Mouse (Mus musculus) embryo, embryonic 11.5 days (tissue): ENCODE data around the gene Tnfrsf21.

Experiments used
- DNase-seq: peaks from one replicate; pipeline ENCODE4 v3.0.0-alpha.2; 2012; ENCODE audit warnings: low read depth, low spot score

Tnfrsf21 gene

DNA sequence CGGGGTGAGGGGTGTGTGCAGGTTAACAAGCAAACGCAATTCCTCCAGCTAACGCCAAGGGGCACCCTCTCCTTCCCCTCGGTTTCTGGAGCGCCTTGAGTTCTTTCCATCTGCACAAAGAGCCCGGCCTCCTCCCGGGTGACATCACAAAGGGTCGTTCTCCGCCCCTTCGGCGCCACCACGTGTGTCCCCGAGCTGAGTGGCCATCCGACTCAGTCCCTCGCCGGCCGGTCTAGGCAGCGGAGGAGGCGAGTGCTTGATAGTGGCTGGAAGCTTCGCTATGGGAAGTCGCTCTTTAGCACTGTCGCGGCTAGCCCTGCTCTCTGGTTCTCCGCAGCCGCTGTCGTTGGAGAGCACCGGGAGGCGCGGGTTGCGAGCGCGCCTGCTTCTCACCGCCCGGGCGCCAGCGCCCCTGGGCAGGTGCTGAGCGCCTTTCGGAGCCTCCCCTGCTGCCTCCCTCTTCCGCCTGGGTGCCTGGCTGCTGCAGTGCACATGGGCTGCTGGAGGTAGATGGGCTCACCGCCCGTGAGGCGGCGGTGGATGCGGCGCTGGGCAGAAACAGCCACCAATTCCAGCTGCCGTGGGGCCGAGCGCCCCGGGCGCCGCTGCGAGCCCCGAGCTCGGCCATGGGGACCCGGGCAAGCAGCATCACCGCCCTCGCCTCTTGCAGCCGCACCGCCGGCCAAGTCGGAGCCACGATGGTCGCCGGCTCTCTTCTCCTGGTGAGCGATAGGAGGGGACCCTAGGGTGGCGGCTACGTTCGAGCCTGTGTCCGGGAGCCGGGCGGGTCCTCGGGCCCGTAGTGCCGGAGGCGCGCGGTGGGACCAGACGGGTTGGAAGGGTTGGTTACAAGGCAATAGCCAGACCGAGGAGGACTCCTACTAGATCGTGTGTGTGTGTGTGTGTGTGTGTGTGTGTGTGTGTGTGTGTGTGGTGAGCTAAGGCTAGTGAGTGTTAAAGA lies at the start of gene Tnfrsf21:
Tnfrsf21 (plus strand) TSS at position 185 of the 961 bp plus-strand sequence.
- DNase-seq: peak; percentile 92

DNA sequence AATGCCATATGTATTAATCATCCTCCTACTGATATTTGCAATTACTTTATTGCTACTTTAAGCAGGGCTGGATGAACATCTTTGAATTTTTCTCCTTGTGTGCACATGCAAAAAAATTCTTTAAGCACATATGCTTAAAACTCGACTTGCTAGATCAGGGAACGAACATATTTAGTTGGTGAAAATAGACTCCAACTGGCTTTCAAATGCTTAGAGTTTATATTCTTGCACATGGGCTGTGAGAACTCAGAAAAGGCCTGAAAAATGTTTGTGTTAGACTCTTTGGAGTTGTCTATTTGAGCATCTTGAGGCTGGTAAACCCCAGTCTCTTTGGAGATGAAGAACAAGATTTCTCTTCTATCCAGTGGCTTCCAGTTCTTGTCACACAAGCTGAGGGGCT lies 48.2 kb upstream of the Tnfrsf21 start:
- DNase-seq: no peak

DNA sequence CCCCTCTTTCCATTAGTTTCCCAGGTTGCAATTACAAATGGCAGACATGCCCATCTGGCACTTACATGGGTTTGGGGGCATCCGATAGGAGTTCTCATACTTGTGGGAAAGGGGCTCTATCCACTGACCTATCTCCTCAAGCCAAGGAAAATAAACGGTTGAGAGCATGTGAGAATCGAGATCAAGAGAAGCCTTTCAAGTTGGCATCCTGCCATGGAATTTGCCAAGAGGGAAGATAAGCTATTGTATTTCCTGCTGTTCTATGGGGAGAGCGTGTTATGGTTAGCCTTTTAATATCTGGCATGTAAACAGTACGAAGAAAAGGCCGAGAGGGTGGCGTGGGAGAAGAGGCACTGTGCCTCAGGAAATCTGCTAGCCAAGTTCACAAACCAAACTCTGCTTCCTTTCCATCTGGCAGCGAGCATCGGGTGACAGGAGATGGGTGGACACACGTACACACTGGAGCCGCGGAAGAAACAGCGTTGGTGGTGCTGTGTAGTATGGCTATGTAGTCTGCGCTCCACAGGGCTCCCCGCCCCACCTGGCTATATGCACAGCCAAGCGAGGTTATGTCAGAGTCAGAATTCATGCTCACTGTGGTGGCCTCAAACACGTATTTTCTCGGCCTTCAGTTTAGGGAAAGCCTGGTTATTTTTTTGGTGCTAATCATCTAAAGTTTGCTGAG lies 40.9 kb upstream of the Tnfrsf21 start:
- DNase-seq: no peak

DNA sequence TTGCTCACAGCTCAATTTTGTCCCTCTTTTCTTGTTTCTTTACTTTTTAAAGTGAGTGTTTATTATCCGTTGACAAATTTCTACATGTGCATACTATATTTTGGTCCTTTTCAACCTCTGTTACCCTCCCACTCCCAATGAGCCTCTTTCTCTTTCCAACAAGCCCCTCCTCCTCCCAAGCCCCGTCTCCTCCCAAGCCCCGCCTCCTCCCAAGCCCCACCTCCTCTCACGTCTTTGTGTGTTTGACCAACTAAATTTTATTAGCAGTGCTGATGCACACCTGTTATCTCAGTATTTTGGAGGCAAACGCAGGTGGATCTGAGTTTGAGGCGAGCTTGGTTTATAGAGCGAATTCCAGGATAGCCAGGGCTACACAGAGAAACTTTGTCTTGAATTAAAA lies 38.6 kb upstream of the Tnfrsf21 start:
- DNase-seq: no peak

DNA sequence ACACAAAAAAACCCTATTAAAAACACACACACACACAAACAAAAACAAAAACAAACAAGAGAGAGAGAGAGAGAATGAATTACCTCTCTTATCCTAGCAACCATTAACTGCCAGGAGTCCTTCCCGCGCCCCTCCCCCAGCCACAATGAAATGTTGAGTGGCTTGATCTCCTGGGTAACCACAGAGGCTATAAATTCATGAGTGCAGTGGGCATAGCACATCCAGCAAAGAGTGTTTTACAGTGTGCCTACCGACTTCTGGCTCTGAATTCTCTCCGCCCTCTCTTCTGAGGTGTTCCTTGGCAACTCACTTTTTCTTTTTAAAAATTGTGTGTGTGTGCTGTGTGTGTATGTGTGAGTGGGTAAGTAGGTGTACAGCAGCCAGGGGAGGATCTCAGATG lies 38.0 kb upstream of the Tnfrsf21 start:
- no peak for DNase-seq

DNA sequence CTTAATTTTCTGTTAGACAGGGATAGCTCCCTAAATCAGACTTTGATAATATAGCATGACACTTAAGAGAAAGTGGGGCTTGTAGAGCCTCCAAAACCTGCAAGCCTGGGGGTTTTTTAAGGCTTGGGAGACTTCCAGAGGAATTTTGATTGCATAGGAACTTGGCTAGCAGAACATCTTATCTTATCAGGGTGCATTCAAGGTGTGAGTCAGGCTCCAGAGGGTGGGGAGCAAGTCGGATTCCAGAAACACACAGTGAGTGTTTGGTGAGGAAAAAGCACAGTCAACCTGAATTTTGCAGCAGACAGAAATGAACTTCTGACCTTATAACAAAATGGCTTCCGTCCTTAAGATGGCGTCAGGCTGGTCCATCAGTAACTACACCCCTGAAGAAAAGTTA lies 34.5 kb upstream of the Tnfrsf21 start:
- DNase-seq: no peak

DNA sequence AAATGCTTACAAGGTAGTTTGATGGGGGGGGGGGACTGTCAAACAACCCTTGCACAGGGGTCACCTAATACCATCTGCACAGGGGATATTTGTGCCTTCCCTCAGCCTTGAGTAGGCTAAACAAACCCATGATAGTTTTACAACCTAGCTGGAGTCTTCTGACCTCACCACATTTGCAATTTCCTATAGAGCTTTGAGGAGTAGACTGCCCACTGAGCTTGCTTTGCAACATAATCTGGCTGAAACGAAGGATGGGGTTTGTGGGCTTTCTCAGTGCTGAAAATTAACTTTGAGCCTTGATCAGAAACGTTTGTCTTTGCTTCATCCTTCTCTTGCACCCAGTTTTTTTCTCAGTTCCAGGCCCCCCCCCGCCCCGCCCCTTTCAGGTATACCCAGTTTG lies 33.8 kb upstream of the Tnfrsf21 start:
- no peak for DNase-seq

DNA sequence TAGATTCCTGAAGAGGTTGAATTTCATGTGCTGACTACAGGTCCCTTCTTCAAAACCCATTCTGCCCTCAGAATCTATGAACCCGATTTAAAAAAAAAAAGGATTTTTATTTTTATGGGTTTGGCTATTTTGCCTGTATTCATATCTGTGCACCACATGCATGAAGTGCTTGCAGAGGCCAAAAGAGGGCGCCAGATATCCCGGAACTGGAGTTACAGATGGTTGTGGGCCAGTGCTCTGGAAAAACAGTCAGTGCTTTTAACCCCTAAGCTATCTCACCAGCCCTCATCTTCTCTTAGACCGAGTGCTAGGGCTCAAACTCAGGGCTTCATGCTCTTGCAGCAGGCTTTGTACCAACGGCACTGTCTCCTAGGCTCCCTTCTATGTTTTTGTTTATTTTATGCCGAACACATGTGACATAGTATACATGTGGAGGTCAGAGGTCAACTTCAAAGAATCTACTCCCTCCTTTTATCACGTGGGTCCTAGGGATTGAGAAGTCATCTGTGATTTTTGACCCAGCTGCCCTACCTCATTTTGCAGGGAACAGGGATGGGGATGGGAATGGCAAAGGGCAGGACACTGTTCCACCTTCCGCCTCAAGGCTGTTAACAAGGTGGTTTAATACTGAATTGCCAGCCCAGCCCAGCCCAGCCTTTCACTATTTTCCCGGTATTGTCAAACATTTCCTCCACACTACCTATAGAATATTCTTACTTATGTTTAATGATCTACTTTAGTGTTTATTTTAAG lies 30.3 kb upstream of the Tnfrsf21 start:
- DNase-seq: no peak

DNA sequence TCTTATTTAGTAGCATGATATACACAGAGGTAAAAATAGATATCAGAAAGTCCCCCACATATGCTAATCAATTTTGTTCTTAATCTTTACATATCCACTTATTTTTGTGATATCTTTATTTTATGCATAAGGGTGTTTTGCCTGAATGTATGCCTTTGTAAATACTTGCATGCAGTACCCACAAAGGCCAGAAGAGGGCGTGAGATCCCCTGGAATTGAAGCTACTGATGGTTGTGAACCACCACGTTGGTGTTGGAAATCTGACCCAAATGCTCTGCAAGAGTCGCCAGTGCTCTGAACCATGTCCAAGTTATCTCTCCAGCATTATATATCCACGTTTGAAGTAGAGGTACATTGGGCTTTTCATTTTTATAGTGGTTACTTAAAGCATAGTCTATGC lies 28.7 kb upstream of the Tnfrsf21 start:
- DNase-seq: no peak

DNA sequence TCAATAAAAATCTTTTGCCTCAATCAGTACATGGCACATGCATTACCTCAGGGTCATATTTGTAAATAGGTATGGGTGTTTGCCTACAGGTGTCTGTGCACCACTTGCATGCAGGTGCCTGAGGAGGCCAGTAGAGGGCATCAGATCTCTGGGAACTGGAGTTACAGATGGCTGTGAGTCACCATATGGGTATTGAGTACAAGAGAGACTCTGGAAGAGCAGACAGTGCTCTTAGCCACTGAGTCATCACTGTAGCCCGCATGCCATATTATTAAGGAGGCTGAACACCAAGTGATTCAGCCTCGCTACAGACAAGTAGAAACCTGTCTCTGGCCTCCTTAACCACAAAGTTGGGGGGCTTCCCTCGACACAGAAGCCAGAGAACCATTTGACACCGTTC lies 26.4 kb upstream of the Tnfrsf21 start:
- no peak for DNase-seq

DNA sequence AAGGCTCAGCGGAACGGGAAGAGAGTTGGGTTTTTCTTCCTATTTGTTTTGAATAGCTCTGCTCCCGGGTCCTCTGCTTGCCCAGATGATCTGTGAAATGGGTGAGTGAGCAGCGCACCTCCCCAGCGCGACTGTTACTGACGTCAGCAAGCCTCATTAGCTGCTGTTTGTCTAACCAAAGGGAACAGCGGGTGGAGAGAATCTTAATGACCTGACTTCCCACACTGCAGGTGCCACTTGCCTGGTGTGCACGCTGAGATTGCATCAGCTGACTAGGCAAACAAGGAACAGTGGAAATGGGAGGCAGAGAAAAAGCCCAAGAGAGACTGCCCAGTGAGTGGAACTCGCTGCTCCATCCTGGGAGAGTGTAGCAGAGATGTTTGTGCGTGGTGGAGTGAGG lies 25.2 kb upstream of the Tnfrsf21 start:
- no peak for DNase-seq

DNA sequence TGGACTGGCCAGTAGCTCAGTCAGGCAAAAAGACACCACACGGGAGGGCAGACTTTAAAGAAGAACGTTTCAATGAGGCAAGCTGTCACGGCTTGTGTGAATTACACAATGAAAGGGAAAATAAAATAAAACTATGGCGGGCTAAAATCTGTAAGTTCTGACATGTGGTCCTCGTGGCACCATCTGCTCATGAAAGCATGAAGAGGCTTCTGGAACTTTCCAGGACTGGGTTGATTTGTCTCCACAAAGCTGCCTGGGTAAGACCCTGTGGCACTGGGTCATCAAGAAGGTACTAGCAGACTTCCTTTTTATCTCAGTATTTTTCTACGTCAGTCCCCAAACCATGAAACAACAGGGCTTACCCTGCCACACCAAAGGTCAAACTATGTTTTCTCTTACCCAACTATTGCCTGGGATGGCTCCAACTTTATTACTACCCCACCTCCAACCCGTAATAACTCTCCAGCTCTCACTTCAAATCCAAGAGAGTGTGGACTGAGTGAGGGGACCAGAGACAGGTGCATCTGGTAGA lies 16.8 kb upstream of the Tnfrsf21 start:
- DNase-seq: no peak

DNA sequence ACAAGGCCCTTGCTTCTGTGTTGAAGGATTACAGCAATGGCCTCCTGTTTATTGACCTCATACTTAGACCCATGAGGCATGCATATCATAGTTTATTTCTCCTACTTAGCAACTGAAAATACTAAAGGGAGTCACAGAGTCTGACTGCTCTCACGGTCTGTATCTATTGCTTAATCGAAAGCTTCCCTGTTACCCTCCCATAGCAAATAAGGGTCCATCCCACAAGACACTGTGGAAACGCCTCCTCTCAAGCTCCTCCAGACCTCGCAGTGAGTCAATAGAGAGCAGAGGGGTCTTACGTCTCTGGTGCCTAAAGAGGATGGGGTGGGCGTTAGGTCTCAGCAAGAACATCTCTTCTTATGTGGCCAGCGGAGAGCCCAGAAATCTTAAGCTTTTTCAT lies 15.8 kb upstream of the Tnfrsf21 start:
- DNase-seq: no peak

DNA sequence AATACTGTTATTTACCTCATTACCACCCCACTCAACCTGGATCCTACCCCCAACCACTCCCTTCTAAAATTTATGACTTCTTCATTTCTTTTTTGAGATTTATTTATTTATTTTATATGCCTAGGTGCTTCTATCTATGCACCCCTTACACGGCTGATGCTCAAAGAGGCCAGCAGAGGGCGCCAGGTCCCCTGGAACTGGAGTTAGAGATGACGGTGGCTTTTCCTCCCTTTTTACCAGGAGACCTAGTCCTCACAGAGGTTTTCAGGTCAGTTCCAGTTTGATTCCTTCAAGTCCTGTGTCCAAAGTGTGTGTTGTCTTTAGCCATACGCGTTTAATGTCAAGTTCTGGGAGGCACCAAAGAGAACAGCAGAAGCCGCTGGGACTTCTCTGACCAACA lies 3.6 kb upstream of the Tnfrsf21 start:
- DNase-seq: peak; percentile 63

DNA sequence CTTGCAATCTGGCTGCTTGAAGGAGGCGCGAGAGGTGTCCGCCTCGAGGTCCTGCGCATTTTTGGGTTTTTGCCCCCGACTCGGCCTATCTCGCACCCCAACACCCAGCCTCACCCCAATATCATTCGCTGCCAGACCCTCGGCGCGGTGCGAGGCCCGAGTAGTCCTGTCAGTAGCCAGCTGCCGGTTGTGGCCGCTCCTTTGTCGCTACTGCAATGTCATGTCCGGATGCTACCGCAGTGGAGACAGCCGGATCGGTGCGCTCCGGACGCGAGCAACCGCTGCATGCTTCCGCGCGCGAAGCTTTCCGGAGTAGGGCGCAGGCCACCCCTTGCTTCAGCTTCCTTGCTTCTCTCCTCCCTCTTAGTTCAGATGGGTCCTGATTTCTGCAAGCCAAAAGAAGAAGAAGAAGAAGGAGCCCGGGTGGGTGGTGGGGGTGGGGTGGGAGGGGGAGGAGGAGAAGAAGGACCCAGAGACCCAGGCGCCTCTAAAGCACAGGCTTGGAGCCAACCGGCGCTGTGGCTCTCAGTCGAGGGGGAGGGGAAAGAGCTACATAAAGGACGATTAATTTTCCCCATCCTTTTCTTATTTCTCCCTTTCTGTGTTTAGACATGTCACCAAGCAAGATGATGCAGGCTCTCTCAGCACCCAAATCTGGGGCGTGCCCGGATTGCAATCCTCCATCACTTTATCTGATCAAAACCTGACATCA lies 1.1 kb downstream of the Tnfrsf21 start:
- peak; percentile 26 for DNase-seq

DNA sequence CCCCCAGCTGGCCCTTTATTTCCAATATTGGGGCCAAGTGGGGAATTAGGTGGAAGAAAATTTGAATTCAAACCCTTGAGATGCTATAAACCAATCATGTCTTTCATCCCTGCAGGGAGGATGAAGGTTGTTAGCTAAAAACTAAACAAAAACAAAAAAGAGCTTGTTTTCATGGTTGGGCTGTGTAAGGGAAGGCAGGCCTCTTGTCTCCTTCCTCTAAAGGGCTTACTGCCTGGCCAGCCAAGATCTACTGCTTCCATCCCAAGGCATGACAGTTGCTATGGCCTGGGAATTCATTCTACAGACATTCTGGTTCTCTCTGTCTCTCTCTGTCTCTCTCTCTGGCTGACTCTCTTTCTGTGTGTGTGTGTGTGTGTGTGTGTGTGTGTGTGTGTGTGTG lies 1.7 kb downstream of the Tnfrsf21 start:
- peak; percentile 13 for DNase-seq

DNA sequence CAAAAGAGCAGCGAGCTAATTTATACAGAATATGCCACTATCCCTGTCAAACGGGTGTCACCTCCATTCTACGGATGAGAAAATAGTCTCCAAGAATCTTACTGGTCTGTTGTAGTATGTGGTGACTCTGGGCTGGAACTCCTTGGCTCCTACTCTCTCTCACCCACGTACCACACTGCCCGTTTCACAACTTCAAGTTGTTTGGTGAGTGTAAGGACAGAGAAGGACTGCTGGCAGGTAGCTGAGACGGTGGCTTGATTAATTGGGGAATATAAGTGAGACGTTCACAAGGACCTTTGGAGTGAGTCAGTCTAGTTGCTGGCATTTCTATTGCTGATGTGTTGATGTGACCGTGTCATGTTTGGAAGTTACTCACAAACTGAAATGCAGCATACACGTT lies 3.3 kb downstream of the Tnfrsf21 start:
- DNase-seq: no peak

DNA sequence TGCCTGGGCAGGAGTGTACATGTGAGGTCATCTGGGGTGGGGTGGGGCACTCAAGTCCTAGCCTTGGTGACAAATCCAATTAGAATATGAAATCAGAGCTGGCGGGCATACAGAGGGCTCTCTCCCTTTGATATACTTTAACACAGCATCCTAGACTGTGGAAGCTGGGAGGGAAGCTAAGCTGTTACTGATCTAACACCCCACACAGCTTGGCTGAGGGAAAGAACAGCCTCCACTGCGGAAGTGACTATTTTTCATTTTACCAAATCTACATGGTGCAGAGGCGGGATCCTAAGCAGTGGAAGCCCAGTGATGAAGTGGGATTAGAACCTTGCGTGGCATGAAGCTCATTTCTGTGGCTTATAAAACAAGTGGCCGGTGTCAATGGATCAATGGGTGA lies 4.7 kb downstream of the Tnfrsf21 start:
- DNase-seq: no peak

DNA sequence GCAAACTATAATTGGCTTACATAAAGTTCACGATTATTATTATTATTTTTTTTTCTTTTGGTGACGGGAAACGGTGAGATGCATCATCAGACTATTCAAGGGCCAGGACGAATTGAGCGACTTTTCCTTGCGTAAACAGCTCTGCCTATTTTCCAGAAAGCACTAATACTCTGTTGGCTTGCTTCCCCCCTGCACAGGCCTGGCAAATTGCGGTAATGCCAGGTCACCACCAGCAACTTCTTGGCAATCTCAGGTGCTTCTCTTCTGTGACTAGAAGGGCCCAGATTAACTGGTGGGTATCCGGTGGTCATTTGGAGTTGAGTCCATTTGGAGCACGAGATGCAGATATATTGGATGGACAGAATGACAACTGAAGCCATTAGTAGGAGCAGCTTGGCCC lies 5.7 kb downstream of the Tnfrsf21 start:
- DNase-seq: no peak

DNA sequence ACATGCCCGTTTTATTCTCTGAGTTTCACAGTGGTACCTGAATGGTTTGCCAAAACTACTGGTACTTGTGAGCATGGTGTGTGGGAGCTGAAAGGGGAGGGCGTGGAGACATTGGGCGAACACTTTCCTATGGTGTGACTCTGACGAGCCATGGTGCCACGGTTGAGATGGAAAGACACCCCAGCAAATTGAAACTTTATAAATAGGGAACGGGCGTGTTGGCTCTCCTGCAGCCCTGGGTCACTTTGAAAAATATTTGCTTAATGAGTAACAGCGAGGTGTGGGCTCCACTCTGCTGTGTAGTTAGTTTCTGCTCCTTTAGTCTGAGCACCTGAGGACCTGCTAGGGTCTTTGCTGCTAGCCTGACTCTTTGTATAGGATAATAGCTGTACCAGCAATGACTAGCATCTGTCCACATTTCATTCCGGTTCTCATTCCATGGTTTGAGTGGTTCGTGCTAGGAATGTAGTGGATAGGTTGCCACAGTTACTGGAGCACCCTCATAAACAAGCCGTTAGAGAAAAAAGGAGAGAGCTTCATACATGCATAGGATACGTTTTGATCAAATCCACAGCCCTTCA lies 7.4 kb downstream of the Tnfrsf21 start:
- no peak for DNase-seq

DNA sequence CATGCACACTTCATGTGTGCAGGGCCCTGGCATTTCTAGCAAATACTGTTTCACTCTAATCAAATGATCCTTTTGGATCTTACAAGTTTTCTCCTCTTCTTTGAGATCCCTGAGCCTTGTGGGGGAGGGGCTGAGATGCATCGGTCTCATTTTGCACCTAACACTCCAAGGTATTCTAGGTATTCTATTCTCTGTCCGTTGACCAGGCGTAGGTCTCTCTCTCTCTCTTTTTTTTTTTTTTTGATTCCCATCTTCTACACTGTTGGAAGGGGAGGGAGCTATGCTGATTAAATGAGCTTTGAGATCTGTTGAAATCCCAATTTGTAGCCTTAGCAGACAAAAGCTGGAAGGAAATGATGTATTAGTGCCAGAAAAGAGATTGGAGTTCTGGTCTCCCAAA lies 8.2 kb downstream of the Tnfrsf21 start:
- no peak for DNase-seq
